Mouse (Mus musculus) liver, postnatal 0 days (tissue): ENCODE results near the gene 6030445D17Rik.
A peak's percentile ranks its signal among the peaks of the same experiment; 100 is the strongest.

Source experiments
- CTCF ChIP-seq: sonication (generic); IDR thresholded peaks from 2 replicates; pipeline ENCODE4 v1.5.1; 2016; ENCODE audit warnings: antibody characterized with exemption, low read depth
- EP300 ChIP-seq: IDR thresholded peaks from 2 replicates; pipeline ENCODE4 v1.6.1; 2016; ENCODE audit warnings: antibody characterized with exemption, low read depth, mild to moderate bottlenecking

- TF ChIP-seq CTCF (peak; percentile 69), EP300 (no peak)
These were observed 47.8 kb downstream of the 6030445D17Rik start for GRCm38 (mm10) chr4:136509857-136510256.
